Mouse (Mus musculus) midbrain, embryonic 12.5 days (tissue): ENCODE measurements around the gene Tmbim6. TPM values are rescaled to one million over a fixed set of nuclear protein-coding genes. Genes with fewer than 3 reads are reported as not detected.

Experiments used
- ATAC-seq: fragments of 200-750 bp; cut with Nextera tagmentation; 2 replicates; pipeline ENCODE4 v1.8.0; 2017; ENCODE audit warnings: low read depth, moderate TSS enrichment, moderate library complexity; ENCODE audit not compliant: low FRiP score
- H3K27ac ChIP-seq: fragments of 300-500 bp; sonication (generic); replicated peaks from 2 replicates; pipeline ENCODE4 v1.5.1; 2016; ENCODE audit warnings: mild to moderate bottlenecking
- H3K27me3 ChIP-seq: fragments of 300-500 bp; sonication (generic); 2 replicates; pipeline ENCODE4 v1.6.1; 2016; ENCODE audit warnings: mild to moderate bottlenecking
- H3K36me3 ChIP-seq: fragments of 300-500 bp; sonication (generic); 2 replicates; pipeline ENCODE4 v1.6.1; 2016
- H3K4me1 ChIP-seq: fragments of 300-500 bp; sonication (generic); 2 replicates; pipeline ENCODE4 v1.6.1; 2016
- H3K4me2 ChIP-seq: fragments of 300-500 bp; sonication (generic); replicated peaks from 2 replicates; pipeline ENCODE4 v1.6.1; 2016; ENCODE audit warnings: mild to moderate bottlenecking, moderate library complexity
- H3K4me3 ChIP-seq: fragments of 300-500 bp; sonication (generic); 2 replicates; pipeline ENCODE4 v1.5.1; 2016; ENCODE audit warnings: mild to moderate bottlenecking
- H3K9ac ChIP-seq: fragments of 300-500 bp; sonication (generic); replicated peaks from 2 replicates; pipeline ENCODE4 v1.6.1; 2016; ENCODE audit warnings: mild to moderate bottlenecking, moderate library complexity
- H3K9me3 ChIP-seq: fragments of 300-500 bp; sonication (generic); 2 replicates; pipeline ENCODE4 v1.6.1; 2016; ENCODE audit warnings: mild to moderate bottlenecking
- WGBS: fragments of 180-500 bp; shearing (Covaris S2); methylation state at CpG from one replicate; pipeline ENCODE4 v1.1.7; 2016; 5-methylcytosine and 5-hydroxymethylcytosine counted together
- polyA plus RNA-seq: library from polyadenylated mRNA; unstranded; fragments of >200 nt; fragmentation: Nextera tagmentation; extraction: Ambion mirVana; gene quantifications from 2 replicates; pipeline ENCODE4 v1.2.1, GENCODE M21; 2016

Gene Tmbim6
- polyA plus RNA-seq, 1 experiment from 2014 or later, result 251 TPM

- H3K9ac ChIP-seq, result peak within 1 kb of the TSS; percentile 84
- no peaks in the 10 kb centered on the region; the same call in 1 of the 2 replicates for H3K36me3 ChIP-seq
- H3K4me1 ChIP-seq, result peaks cover 49% of the 10 kb centered on the region
- 1% methylated on average over 41 of the region's 45 CpGs for WGBS
- peak; percentile 92 for ATAC-seq
- no peaks in the 10 kb centered on the region for H3K9me3 ChIP-seq
- H3K4me3 ChIP-seq, result peak within 1 kb of the TSS; percentile 77
- peak within 1 kb of the TSS; percentile 83 for H3K27ac ChIP-seq
- H3K4me2 ChIP-seq, result peak within 1 kb of the TSS; percentile 87
- H3K27me3 ChIP-seq, result no peaks in the 10 kb centered on the region
These were observed 65.1 kb downstream of the Tmbim6 start, which contains the start of gene Nckap5l for GRCm38 (mm10) chr15:99457606-99458401. Gene Nckap5l (minus strand): TSS chr15:99457748.

Other genes with a start within 250 kb of the Tmbim6 start
- 0.16 and 0.23 TPM in 2 replicates for gene Kcnh3, start 168.0 kb upstream of the Tmbim6 start, polyA plus RNA-seq
- gene Mcrs1, start 140.9 kb upstream of the Tmbim6 start, polyA plus RNA-seq, result 196 and 202 TPM in 2 replicates
- gene Prpf40b, start 97.8 kb upstream of the Tmbim6 start, polyA plus RNA-seq, result 75.9 and 78.1 TPM in 2 replicates
- gene Fam186b, start 97.0 kb upstream of the Tmbim6 start, polyA plus RNA-seq, result 0.22 and 0.26 TPM in 2 replicates
- 15.1 and 16.4 TPM in 2 replicates for gene Fmnl3, start 22.4 kb upstream of the Tmbim6 start, polyA plus RNA-seq
- 12.9 and 15.8 TPM in 2 replicates for gene Nckap5l, start 64.9 kb downstream of the Tmbim6 start, polyA plus RNA-seq
- 19.9 and 20.1 TPM in 2 replicates for gene Bcdin3d, start 81.8 kb downstream of the Tmbim6 start, polyA plus RNA-seq
- 2.0 and 3.1 TPM in 2 replicates for gene Faim2, start 135.3 kb downstream of the Tmbim6 start, polyA plus RNA-seq
- gene Aqp2, start 186.2 kb downstream of the Tmbim6 start, polyA plus RNA-seq, result not detected in 2 replicates
- 0.50 and 1.0 TPM in 2 replicates for gene Aqp5, start 197.9 kb downstream of the Tmbim6 start, polyA plus RNA-seq
- 0.20 TPM in 1 of 2 replicates, not detected in the other for gene Aqp6, start 208.5 kb downstream of the Tmbim6 start, polyA plus RNA-seq